ENCODE assay signal across 29 mouse cellular contexts in genomic region chr2:24775951-24776587, GRCm38 (mm10). TPM values are rescaled to one million over a fixed set of nuclear protein-coding genes. Genes with fewer than 3 reads are reported as not detected.
A peak's percentile ranks its signal among the peaks of the same experiment; 100 is the strongest.
DNase-seq lines count a peak whose midpoint lies in the region; ATAC-seq and TF ChIP-seq lines count a peak whose summit lies in the region.
"Had no signal": no experiment of that assay in that cellular context is flagged by ENCODE, and none has a peak within 500 bp of the region (broad histone marks: within the 10 kb centered on the region; RNA-seq: fewer than 3 reads in every experiment).

No protein-coding gene starts in this region.

- no peak overlapping the region for H3K4me3 ChIP-seq in layer of hippocampus, adult 2 months
- H3K4me3 ChIP-seq: embryonic facial prominence, embryonic 13.5 days; forebrain, embryonic 10.5 days; forebrain, embryonic 15.5 days; hindbrain, embryonic 12.5 days; limb, embryonic 10.5 days; limb, embryonic 15.5 days; liver, embryonic 13.5 days; midbrain, embryonic 12.5 days; stomach, embryonic 15.5 days had no signal

- DNase-seq in 416B (ENCODE audit: low read depth) (peak; percentile 82), adipocyte (ENCODE audit: low spot score) (no peak)
- peak; percentile 48 for DNase-seq in induced T-regulatory cell, adult 2 months (ENCODE audit: low read depth)
- DNase-seq in left cerebral cortex, adult 9 months (ENCODE audit: low spot score in 2 of 2), result no peak
- DNase-seq in layer of hippocampus, adult 2 months (ENCODE audit: low spot score in 2 of 2), result no peak
- DNase-seq: adrenal gland, postnatal 25 days; cerebellum, adult 11-12 months; cerebellum, adult 9-11 months; gastrocnemius, postnatal 25 days; heart, adult 18-20 months; heart, postnatal 36 days; kidney, postnatal 14 days; liver, embryonic 13.5 days; lung, adult 18-20 months; lung, postnatal 10 days; right cerebral cortex, postnatal 25 days had no signal

- TF ChIP-seq CTCF in layer of hippocampus, adult 2 months (conservative IDR thresholded peaks at IDR 0.05), result no peak

- ATAC-seq in activated CD4-positive, CD25-positive, alpha-beta regulatory T cell, adult 4 months, result peak; percentile 69
- ATAC-seq: forebrain, embryonic 15.5 days; hindbrain, postnatal 0 days; intestine, embryonic 16.5 days had no signal

- no peak overlapping the region for H3K27ac ChIP-seq in layer of hippocampus, adult 2 months
- H3K27ac ChIP-seq: embryonic facial prominence, embryonic 13.5 days; forebrain, embryonic 10.5 days; forebrain, embryonic 15.5 days; hindbrain, embryonic 12.5 days; hindbrain, postnatal 0 days; limb, embryonic 10.5 days; limb, embryonic 15.5 days; liver, embryonic 13.5 days; midbrain, embryonic 12.5 days; stomach, embryonic 15.5 days had no signal

RNA-seq across cellular contexts. Expression of gene Cacna1b, which starts 13.1 kb away (rescaled TPM):
- polyA plus RNA-seq in activated CD4-positive, CD25-positive, alpha-beta regulatory T cell, adult 4 months (2017; shearing (Covaris generic)), result under 1 TPM in 1 of 2 experiments, not detected in 1; 0.45 TPM
- 10 to 100 TPM; 77.2 to 79.7 TPM for total RNA-seq in layer of hippocampus, adult 2 months (2021)
- total RNA-seq: gastrocnemius, adult 18-20 months; monocyte, adult 5-6 weeks had no signal

Comparison
In these comparisons a context has a peak if more than half of its experiments do, and no peak if none do; other contexts are left out.
1. DNase-seq: peak in 416B (single experiment) and induced T-regulatory cell, adult 2 months (single experiment); none in left cerebral cortex, adult 9 months (0 of 2), layer of hippocampus, adult 2 months (0 of 2) and adipocyte (single experiment).